Comparison of ENCODE assay signal across 9 mouse cellular contexts in genomic region chr12:30039565-30039964, GRCm38 (mm10).
A peak's percentile ranks its signal among the peaks of the same experiment; 100 is the strongest.
DNase-seq lines count a peak whose midpoint lies in the region; ATAC-seq and TF ChIP-seq lines count a peak whose summit lies in the region.
"Had no signal": no experiment of that assay in that cellular context is flagged by ENCODE, and none has a peak within 500 bp of the region (broad histone marks: within the 10 kb centered on the region; RNA-seq: fewer than 3 reads in every experiment).

No protein-coding gene starts in this region.

- no peak for ATAC-seq in stomach, embryonic 16.5 days (ENCODE audit: insufficient read depth, low FRiP score)
- ATAC-seq in monocyte, adult 5-6 weeks (replicated peaks; ENCODE audit: insufficient number of reproducible peaks, low FRiP score, low TSS enrichment, poor library complexity, severe bottlenecking): no peak

- H3K9ac ChIP-seq in stomach, embryonic 16.5 days (ENCODE audit: low read length): no peak overlapping the region
- H3K9ac ChIP-seq: liver, embryonic 15.5 days had no signal

- H3K4me3 ChIP-seq in cerebellum, adult 2 months (replicated peaks; ENCODE audit: insufficient read depth, low read depth, low read length): no peak overlapping the region
- H3K4me3 ChIP-seq in stomach, embryonic 16.5 days (replicated peaks; ENCODE audit: low read length): no peak overlapping the region
- H3K4me3 ChIP-seq: liver, embryonic 15.5 days had no signal

- DNase-seq in ovary, postnatal 14 days (ENCODE audit: low spot score): peak; percentile 46
- no peak for DNase-seq in ovary, adult 18-20 months (ENCODE audit: low spot score)
- DNase-seq in cerebellum, adult 2 months: peak; percentile 23 to 32
- DNase-seq in frontal cortex, postnatal 36 days (ENCODE audit: low spot score in 2 of 2): peak; percentile 35 to 64
- DNase-seq in kidney, postnatal 10 days: peak; percentile 70
- peak; percentile 47 to 59 for DNase-seq in lung, postnatal 4 days

- no peaks in the 10 kb centered on the region for H3K4me1 ChIP-seq in cerebellum, adult 2 months (ENCODE audit: control insufficient read depth, insufficient read depth, low read length)
- H3K4me1 ChIP-seq in stomach, embryonic 16.5 days (ENCODE audit: control insufficient read depth, insufficient read depth, low read length): 0 out of 2 replicates have a peak, but pooled peaks cover 3% of the 10 kb centered on the region
- H3K4me1 ChIP-seq: liver, embryonic 15.5 days had no signal

- WGBS in cerebellum, adult 2 months: 36% methylated on average over 4 of the region's 4 CpGs
- 33% methylated on average over 4 of the region's 4 CpGs for WGBS in stomach, embryonic 16.5 days

- H3K9me3 ChIP-seq in stomach, embryonic 16.5 days (replicated peaks; ENCODE audit: control insufficient read depth, low read length): no peaks in the 10 kb centered on the region
- H3K9me3 ChIP-seq: liver, embryonic 15.5 days had no signal

- no peaks in the 10 kb centered on the region for H3K27me3 ChIP-seq in cerebellum, adult 2 months (ENCODE audit: control insufficient read depth, insufficient read depth, low read length)
- H3K27me3 ChIP-seq in stomach, embryonic 16.5 days (ENCODE audit: control insufficient read depth, insufficient read depth, low read length): no peaks in the 10 kb centered on the region
- H3K27me3 ChIP-seq: liver, embryonic 15.5 days had no signal

- no peak overlapping the region for H3K27ac ChIP-seq in cerebellum, adult 2 months (ENCODE audit: insufficient read depth, low read length)
- peak overlapping the region; percentile 57; the same call in 1 of the 2 replicates for H3K27ac ChIP-seq in stomach, embryonic 16.5 days (ENCODE audit: low read length)
- H3K27ac ChIP-seq: liver, embryonic 15.5 days had no signal

- no peak for TF ChIP-seq POLR2A in cerebellum, adult 2 months (IDR thresholded peaks at IDR 0.05; ENCODE audit: borderline replicate concordance, insufficient read depth, low read length)

- H3K36me3 ChIP-seq in stomach, embryonic 16.5 days (ENCODE audit: control insufficient read depth, insufficient read depth, low read length): no peaks in the 10 kb centered on the region
- H3K36me3 ChIP-seq: liver, embryonic 15.5 days had no signal

- TF ChIP-seq CTCF in cerebellum, adult 2 months (IDR thresholded peaks at IDR 0.05; ENCODE audit: borderline replicate concordance, insufficient read depth, low read depth, low read length): peak; percentile 64

- H3K4me2 ChIP-seq in stomach, embryonic 16.5 days (ENCODE audit: low read depth, low read length): no peak overlapping the region
- H3K4me2 ChIP-seq: liver, embryonic 15.5 days had no signal
